ENCODE assay signal across 8 mouse cellular contexts in genomic region chr6:47239376-47239921, GRCm38 (mm10).
DNase-seq lines count a peak whose midpoint lies in the region; ATAC-seq lines count a peak whose summit lies in the region.

No protein-coding gene starts in this region.

- ATAC-seq in megakaryocyte-erythroid progenitor cell, adult 5-6 weeks (replicated peaks; ENCODE audit: low FRiP score, low TSS enrichment, poor library complexity, severe bottlenecking) = no peak

- intact Hi-C loops in heart, postnatal 25 days (cut with DNase I) = no loop called here

- DNase-seq in adrenal gland, adult 2 months = peak; percentile 24
- DNase-seq in adrenal gland, adult 18-20 months (ENCODE audit: low spot score in 2 of 2) = no peak
- peak; percentile 44 for DNase-seq in fibroblast of lung, adult 2 months (ENCODE audit: low read depth)
- DNase-seq in left cerebral cortex, adult 11 months (ENCODE audit: low spot score) = peak; percentile 51
- DNase-seq in retina, embryonic 14.5 days (ENCODE audit: low spot score) = peak; percentile 76
- DNase-seq in ovary, adult 18-20 months (ENCODE audit: low spot score) = no peak
- DNase-seq in heart, postnatal 25 days (ENCODE audit: low spot score) = no peak

Comparison
In these comparisons a context has a peak if more than half of its experiments do, and no peak if none do; other contexts are left out.
1. DNase-seq: peak in adrenal gland, adult 2 months (single experiment), fibroblast of lung, adult 2 months (single experiment), left cerebral cortex, adult 11 months (single experiment) and retina, embryonic 14.5 days (single experiment); none in adrenal gland, adult 18-20 months (0 of 2), ovary, adult 18-20 months (single experiment) and heart, postnatal 25 days (single experiment).